Mouse (Mus musculus): ENCODE results near the gene Tysnd1.

DNA sequence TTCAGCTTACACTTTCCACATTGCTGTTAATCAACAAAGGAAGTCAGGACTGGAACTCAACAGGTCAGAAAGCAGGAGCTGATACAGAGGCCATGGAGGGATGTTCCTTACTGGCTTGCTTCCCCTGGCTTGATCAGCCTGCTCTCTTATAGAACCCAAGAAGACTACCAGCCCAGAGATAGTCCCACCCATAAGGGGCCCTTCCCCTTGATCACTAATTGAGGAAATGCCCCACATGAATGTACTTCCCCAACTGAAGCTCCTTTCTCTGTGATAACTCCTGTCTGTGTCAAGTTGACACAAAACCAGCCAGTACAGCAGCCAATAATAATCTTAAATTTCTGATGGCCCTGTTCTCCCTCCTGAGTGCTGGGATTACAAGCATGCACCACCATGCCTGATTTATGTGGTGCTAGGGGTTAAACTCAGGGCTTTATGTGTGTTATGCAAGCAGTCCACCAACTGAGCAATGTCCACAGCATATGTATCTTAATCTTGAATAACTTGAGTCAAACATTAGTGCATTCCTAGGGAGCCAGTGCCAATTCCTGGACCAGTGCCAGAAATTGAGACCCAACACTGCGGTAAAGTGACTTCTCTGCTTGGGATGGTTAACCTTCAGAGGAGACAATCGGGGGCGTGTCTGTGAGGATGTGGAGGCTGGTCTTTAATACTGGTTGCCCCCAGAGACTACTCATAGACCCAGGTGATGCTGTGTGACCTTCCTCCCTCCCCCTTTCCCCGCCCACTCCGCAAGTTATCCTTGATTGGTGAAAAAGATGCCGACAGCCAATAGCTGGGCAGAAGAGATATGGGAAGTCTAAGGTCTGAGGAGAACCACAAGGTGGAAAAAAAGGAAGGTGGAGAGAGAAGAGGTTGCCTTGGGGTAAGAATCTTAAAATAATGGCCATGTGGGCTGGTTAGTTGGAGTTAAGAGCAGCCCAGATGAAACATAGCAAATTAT is 11.4 kb downstream of the Tysnd1 start:
- TF ChIP-seq GATA1 (IDR thresholded peaks at IDR 0.05; ENCODE audit: low read length) (no peak), TAL1 (IDR thresholded peaks at IDR 0.05; ENCODE audit: low read length) (no peak)

Data from erythroblast, embryonic 14.5 days (primary cell).